Mouse (Mus musculus) adrenal gland, adult 8-10 months (tissue): ENCODE results near the gene Pilrb2. TPM values are rescaled to one million over a fixed set of nuclear protein-coding genes. Genes with fewer than 3 reads are reported as not detected.
"Not testable (repeated sequence)": the region's sequence is repeated elsewhere in the genome, so short reads cannot be mapped to it uniquely, and the experiment has no call there.

Experiments
- DNase-seq: peaks from one replicate; pipeline ENCODE4 v3.0.0; 2022
- total RNA-seq, 4 experiments: library from RNA; stranded (reverse); gene quantifications; 2 replicates each; pipeline ENCODE4 v1.2.4; 2022

Gene Pilrb2
- 1 to 10 TPM in 2 of 4 experiments, under 1 TPM in 1, not detected in 1; 0.93 to 3.2 (median 2.2) TPM for total RNA-seq

- DNase-seq: not testable (repeated sequence)
Observed at GRCm38 (mm10) chr5:137871644-137872380, at the start of gene Pilrb2. Gene Pilrb2 (minus strand): TSS chr5:137871815.

DNA sequence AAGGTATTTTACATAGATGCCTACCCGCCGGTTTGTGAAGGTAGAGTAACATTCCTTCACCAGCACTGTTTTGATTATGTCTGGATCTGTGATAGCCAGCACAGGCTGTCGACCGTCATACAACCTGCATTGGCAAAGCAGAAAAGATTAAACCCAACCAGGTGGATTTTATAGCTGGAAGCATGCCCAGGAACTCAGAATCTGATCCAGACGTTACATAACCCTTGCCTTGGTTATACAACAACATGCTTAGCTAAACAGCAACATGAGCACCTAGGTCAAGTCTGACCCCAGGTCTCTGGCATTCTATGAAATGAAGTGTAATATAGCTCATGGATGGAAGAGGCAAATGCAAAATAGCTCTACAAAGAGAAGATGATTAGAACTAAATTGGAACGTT is 43.9 kb upstream of the Pilrb2 start:
- DNase-seq: no peak

- no peak for DNase-seq
Observed at GRCm38 (mm10) chr5:137914508-137914907, 42.9 kb upstream of the Pilrb2 start.

- no peak for DNase-seq
Observed at GRCm38 (mm10) chr5:137909564-137910262, 38.1 kb upstream of the Pilrb2 start.

GRCm38 (mm10) chr5:137897812-137898211 is 26.2 kb upstream of the Pilrb2 start:
- DNase-seq: no peak

- DNase-seq: no peak
Observed at GRCm38 (mm10) chr5:137892954-137893353, 21.3 kb upstream of the Pilrb2 start.

- no peak for DNase-seq
Observed at GRCm38 (mm10) chr5:137887666-137888065, 16.1 kb upstream of the Pilrb2 start.

DNA sequence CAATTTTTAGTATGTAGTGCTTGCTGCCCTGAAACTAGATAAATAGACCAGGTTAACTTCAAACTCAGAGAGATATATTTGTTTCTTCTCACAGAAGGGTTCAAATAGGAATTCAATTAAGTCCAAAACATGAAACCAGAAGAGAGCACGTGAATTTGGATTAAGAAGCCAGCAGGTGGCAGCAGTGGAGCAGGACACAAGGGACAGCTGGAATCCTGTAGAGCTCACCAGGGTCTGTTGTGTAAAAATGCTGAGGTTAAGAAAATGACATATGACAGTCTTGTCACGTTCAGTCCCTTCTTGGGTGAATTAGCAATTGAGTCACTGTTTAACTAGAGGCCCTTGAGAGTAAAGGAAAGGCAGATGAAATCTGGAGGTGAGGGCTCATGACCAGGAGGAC is 14.3 kb upstream of the Pilrb2 start:
- peak; percentile 19 for DNase-seq

DNA sequence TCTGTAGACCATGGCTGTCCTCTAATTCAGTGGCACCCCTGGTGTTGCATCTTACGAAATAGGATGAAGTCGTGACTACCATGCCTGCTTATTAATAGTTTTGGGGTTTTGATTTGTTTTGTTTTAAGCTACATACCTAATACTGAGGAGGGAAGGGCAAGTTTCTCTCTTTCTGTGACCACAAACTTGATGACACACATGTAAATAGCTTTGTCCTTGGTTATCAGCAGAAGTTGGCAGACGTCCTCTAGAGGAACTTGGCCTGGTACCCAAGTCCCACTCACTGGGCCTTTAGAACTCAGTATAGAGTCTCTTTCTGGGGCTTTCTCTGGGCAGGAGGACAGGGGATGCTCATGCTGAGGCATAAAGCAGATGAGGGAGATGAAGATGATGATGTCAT is 11.7 kb upstream of the Pilrb2 start:
- DNase-seq: peak; percentile 13

DNA sequence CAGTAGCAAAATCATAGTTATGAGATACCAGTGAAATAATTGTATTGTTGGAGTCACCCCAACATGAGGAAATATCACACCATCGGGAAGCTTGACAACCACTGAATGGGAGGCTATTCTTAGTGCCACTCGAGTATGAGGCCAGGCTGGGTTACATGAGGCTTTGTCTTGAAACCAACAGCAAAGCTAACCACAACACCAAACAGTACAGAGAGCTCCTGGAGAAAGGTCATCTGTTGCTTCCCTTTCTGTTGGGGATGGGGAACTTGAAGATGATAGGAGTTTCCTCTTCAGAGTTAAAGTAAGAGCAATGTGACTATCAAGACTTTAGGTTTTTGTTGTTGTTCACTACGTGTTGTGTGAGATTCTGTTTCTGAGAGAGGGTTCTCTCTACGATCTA is 11.3 kb upstream of the Pilrb2 start:
- no peak for DNase-seq

DNA sequence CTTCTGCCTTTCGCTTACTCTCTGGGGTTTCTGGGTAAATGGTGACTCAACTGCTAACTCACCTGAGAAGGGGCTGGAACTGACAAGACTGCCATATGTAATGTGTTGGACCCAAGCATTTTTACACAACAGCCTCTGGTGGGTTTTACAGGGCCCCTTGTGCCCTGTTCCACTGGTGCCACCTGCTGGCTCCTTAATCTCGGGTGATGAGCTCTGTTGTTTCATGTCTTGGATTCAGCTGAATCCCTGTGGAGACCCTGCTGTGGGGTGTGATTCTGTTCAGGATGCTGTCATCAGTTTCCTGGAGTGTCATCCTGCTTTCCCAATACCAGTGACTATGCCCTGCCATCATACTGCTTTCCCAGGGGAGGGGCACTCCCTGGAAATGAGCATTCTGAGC is 6.2 kb upstream of the Pilrb2 start:
- no peak for DNase-seq

GRCm38 (mm10) chr5:137875054-137875453 is 3.4 kb upstream of the Pilrb2 start:
- DNase-seq: no peak

- DNase-seq: not testable (repeated sequence)
Observed at GRCm38 (mm10) chr5:137872381-137872702, 727 bp upstream of the Pilrb2 start.

DNA sequence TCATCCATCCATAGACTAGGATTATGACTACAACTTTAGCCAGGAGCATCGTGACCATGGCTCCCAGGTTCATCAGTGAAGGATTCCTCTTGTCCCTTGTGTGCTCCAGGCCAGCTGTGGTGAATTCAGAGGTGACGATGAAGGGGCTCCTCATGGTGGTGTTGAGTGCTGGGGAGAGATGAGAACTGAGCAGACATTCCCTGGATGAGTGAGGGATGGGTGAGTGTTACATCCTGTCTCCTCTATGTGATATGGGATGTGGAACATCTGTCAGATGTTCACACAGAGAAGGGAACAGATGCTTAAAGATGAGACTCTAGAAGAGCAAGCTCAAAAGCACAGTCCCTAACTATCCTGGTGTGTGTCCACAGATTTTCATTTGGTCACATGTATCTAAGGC is 3.0 kb downstream of the Pilrb2 start:
- DNase-seq: not testable (repeated sequence)

- DNase-seq: not testable (repeated sequence)
Observed at GRCm38 (mm10) chr5:137864008-137864407, 7.6 kb downstream of the Pilrb2 start.

DNA sequence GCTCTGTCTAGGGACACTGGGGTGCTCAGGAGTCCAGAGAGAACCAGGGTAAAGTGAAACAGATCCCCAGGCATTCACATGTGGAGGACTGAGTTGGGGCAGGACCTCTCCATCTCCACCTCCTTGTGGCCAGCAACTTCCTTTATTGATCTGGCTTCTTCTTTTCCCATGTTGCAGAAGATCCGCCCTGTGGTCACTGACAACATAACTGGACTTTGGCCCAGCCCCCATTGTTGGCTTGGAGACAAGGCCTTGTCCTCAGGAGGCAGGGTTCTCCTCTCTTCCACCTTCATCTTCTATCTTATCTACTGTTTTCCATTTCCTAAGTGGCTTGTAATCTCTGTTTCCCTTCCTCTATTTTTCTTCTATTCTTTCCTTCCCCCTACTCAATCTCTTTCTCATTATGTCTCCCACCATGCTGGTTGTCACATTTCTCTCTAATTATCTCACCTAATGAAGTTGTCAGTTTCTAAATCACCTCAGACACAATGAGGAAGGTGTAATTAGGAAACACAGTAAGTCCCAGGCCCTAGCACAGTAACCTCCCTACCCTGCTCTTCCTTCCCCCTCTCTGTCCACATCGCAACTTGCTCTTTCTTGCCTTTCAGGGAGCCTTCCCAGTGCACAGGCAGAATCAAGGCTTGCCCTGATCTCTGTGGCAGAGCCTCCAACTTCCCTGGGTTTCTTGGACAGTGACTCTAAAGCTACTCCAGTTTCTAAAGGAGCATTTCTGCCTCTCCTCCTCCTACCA is 13.5 kb downstream of the Pilrb2 start, which contains the start of gene Pilrb1:
TSS of gene Pilrb1 (minus strand) at position 147 of the 751 bp plus-strand sequence.
- not testable (repeated sequence) for DNase-seq

DNA sequence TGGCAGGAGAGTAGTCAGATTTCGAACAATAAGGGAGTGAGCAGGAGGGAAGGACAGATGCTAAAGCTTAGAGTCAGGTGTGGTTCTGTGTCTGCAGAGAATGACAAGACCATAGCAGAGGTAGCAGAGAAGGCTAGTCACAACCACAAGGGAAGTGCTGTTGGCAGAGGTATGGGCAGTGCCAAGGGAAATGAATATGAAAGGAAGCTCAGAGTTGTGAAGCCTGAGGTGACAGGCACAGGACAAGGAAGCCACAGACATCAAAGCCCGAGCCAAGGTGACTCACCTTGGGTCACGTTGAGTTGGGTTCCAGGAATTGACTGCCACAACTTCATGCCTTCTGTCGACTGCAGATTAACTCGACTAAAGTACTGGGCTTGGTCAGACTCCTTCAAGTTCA is 14.7 kb downstream of the Pilrb2 start:
- DNase-seq: not testable (repeated sequence)

- DNase-seq: not testable (repeated sequence)
Observed at GRCm38 (mm10) chr5:137854907-137855306, 16.7 kb downstream of the Pilrb2 start.

- not testable (repeated sequence) for DNase-seq
Observed at GRCm38 (mm10) chr5:137850313-137850712, 21.3 kb downstream of the Pilrb2 start.

- not testable (repeated sequence) for DNase-seq
Observed at GRCm38 (mm10) chr5:137837110-137837509, 34.5 kb downstream of the Pilrb2 start.

DNA sequence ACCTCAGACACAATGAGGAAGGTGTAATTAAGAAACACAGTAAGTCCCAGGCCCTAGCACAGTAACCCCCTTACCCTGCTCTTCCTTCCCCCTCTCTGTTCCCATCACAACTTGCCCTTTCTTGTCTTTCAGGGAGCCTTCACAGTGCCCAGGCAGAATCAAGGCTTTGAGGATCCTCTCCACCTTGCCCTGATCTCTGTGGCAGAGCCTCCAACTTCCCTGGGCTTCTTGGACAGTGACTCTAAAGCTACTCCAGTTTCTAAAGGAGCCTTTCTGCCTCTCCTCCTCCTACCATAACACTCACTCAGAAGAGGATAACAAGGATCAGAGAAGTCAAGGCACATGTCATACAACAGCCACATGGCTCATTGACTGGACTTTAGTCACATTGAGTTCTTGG is 35.0 kb downstream of the Pilrb2 start:
- no peak for DNase-seq

- DNase-seq: not testable (repeated sequence)
Observed at GRCm38 (mm10) chr5:137835966-137836520, 35.6 kb downstream of the Pilrb2 start, which contains the start of gene Pilra. Gene Pilra (minus strand): TSS chr5:137836281.

DNA sequence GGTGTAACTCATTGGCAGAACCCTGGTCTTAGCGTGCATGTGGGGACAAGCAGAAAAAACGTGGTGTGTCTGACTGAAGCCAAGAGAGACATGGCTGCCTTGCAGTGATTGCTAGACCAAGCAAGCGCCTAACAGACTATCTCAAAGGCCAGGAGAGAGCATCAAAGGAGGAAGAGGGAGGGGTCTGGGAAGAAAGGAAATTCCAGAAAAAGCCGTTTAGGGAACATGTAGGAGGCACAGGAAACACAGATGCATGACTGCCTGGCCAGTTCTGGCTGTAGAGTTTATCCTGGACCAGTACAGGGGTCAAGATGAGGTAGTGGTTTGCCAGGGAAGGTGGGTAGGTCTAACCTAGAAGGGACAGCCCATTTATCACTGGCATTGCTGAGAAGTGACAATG is 38.1 kb downstream of the Pilrb2 start:
- DNase-seq: no peak
